Mouse (Mus musculus) forebrain, postnatal 0 days (tissue): ENCODE measurements around the gene 4930451I11Rik. TPM values are rescaled to one million over a fixed set of nuclear protein-coding genes. Genes with fewer than 3 reads are reported as not detected.
A peak's percentile ranks its signal among the peaks of the same experiment; 100 is the strongest.

Experiments
- ATAC-seq: fragments of 200-750 bp; cut with Nextera tagmentation; 2 replicates; pipeline ENCODE4 v1.8.0; 2017; ENCODE audit warnings: mild to moderate bottlenecking, moderate library complexity
- DNase-seq: peaks from one replicate; pipeline ENCODE4 v3.0.0-alpha.2; 2015
- H3K27ac ChIP-seq: fragments of 300-500 bp; sonication (generic); 2 replicates; pipeline ENCODE4 v1.5.1; 2014; ENCODE audit warnings: low read depth, mild to moderate bottlenecking, antibody characterized with exemption, low read length, moderate library complexity, mixed read lengths
- H3K27me3 ChIP-seq: fragments of 300-500 bp; sonication (generic); 2 replicates; pipeline ENCODE4 v1.6.1; 2014; ENCODE audit warnings: mild to moderate bottlenecking, low read length, mixed read lengths; ENCODE audit not compliant: insufficient read depth
- H3K36me3 ChIP-seq: fragments of 300-500 bp; sonication (generic); 2 replicates; pipeline ENCODE4 v1.6.1; 2014; ENCODE audit warnings: mild to moderate bottlenecking, moderate library complexity; ENCODE audit not compliant: insufficient read depth
- H3K4me1 ChIP-seq: fragments of 300-500 bp; sonication (generic); 2 replicates; pipeline ENCODE4 v1.6.1; 2014; ENCODE audit warnings: antibody characterized with exemption; ENCODE audit not compliant: insufficient read depth
- H3K4me2 ChIP-seq: fragments of 300-500 bp; sonication (generic); 2 replicates; pipeline ENCODE4 v1.6.1; 2014; ENCODE audit warnings: low read depth, mild to moderate bottlenecking, moderate library complexity
- H3K4me3 ChIP-seq: fragments of 300-500 bp; sonication (generic); 2 replicates; pipeline ENCODE4 v1.5.1; 2014; ENCODE audit warnings: low read depth, low read length, mixed read lengths
- H3K9ac ChIP-seq: fragments of 300-500 bp; sonication (generic); 2 replicates; pipeline ENCODE4 v1.6.1; 2014; ENCODE audit warnings: mild to moderate bottlenecking
- H3K9me3 ChIP-seq: fragments of 300-500 bp; sonication (generic); 2 replicates; pipeline ENCODE4 v1.6.1; 2016; ENCODE audit warnings: low read length
- CTCF ChIP-seq: sonication (generic); IDR thresholded peaks from 2 replicates; pipeline ENCODE4 v1.5.1; 2016; ENCODE audit warnings: antibody characterized with exemption, control low read depth, low read depth
- WGBS: fragments of 180-500 bp; shearing (Covaris S2); extraction: QIAGEN DNeasy Blood & Tissue Kit; methylation state at CpG from one replicate; pipeline ENCODE4 v1.1.7; 2014; 5-methylcytosine and 5-hydroxymethylcytosine counted together
- polyA plus RNA-seq: library from polyadenylated mRNA; unstranded; fragments of >200 nt; fragmentation: Nextera tagmentation; extraction: Ambion mirVana; gene quantifications from 2 replicates; pipeline ENCODE4 v1.2.1, GENCODE M21; 2015
- total RNA-seq: library from RNA; depleted of rRNA; stranded (reverse); fragments of >200 nt; gene quantifications from 2 replicates; pipeline ENCODE4 v1.2.3, GENCODE M21; 2014

4930451I11Rik gene
- total and polyA plus RNA-seq, 2 experiments from 2014 or later = not detected

DNA sequence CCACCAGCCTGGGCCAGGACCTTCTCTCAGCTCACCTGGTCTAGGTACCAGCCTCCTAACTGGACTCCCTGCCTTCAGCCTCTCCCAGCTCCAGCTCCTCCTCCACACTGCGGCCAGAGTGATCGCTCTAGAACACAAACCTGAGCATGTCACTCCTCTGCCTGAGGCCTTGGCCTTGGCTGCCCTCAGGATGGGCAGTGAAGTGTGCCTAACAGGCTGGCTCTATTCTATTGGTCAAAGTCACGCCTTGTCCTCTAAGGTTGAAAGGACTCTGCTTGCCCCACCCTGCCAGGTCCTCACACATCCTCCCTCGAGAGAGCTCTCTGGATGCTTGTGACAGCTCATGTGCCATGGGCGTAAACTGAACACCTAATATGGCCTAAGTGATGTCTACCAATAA lies 22.0 kb upstream of the 4930451I11Rik start:
- no peak overlapping the region for H3K9ac ChIP-seq
- 0 out of 2 replicates have a peak, but pooled peaks cover 3% of the 10 kb centered on the region for H3K4me1 ChIP-seq
- 84% methylated on average over 5 of the region's 5 CpGs for WGBS
- no peaks in the 10 kb centered on the region for H3K27me3 ChIP-seq
- no peak for TF ChIP-seq CTCF
- H3K36me3 ChIP-seq = peaks cover 53% of the 10 kb centered on the region
- H3K27ac ChIP-seq = no peak overlapping the region
- H3K4me3 ChIP-seq = no peak overlapping the region
- no peak overlapping the region for H3K4me2 ChIP-seq
- DNase-seq (no peak), ATAC-seq (no peak)
- H3K9me3 ChIP-seq = no peaks in the 10 kb centered on the region

DNA sequence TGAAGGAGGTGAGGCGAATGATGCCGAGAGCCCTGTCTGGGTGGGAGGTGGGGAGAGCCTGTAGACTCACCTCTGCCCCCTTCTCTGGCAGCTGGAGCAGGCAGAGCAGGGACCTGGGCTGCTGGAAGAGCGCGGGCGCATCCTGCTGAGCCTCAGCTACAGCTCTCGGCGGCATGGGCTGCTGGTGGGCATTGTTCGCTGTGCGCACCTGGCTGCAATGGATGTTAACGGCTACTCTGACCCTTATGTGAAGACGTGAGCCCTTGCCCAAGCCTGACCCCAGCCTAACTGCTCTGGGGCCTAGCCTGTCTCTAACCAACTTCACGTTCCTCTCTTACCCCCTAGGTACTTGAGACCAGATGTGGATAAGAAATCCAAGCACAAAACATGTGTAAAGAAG lies 19.8 kb upstream of the 4930451I11Rik start:
- H3K4me3 ChIP-seq = no peak overlapping the region
- ATAC-seq (no peak), DNase-seq (no peak)
- H3K4me2 ChIP-seq = no peak overlapping the region
- H3K9me3 ChIP-seq = no peaks in the 10 kb centered on the region
- no peak overlapping the region for H3K27ac ChIP-seq
- H3K36me3 ChIP-seq = peaks cover 34% of the 10 kb centered on the region
- H3K9ac ChIP-seq = no peak overlapping the region
- WGBS = 40% methylated on average over 12 of the region's 12 CpGs
- 0 out of 2 replicates have a peak, but pooled peaks cover 11% of the 10 kb centered on the region for H3K4me1 ChIP-seq
- no peak for TF ChIP-seq CTCF
- H3K27me3 ChIP-seq = no peaks in the 10 kb centered on the region

- DNase-seq (no peak), ATAC-seq (no peak)
- Histone ChIP-seq H3K9me3 (no peaks in the 10 kb centered on the region), H3K4me2 (no peak overlapping the region), H3K27ac (no peak overlapping the region), H3K9ac (no peak overlapping the region), H3K27me3 (no peaks in the 10 kb centered on the region), H3K4me3 (no peak overlapping the region), H3K36me3 (peaks cover 29% of the 10 kb centered on the region), H3K4me1 (0 out of 2 replicates have a peak, but pooled peaks cover 11% of the 10 kb centered on the region)
- TF ChIP-seq CTCF = no peak
- WGBS = 91% methylated on average over 6 of the region's 6 CpGs
These were observed 18.7 kb upstream of the 4930451I11Rik start for GRCm38 (mm10) chr7:126850161-126850560.

DNA sequence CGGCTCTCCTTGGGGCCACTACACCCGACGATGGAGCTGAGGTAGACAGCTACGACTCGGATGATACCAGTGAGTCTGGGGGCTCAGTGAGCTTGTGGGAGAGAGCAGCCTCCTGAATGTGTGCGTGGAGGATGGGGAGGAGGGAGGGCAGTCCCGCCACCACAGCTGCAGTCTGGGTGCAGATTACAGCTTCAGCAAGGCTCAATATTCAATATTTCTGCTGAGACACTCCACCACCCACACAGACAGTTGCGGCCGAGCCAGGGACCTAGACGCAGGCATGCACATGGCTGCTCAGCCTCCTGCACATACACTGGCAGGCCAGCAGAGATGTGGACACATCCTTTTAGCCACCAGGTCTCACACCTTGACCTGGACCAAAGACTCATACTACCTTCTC lies 17.4 kb upstream of the 4930451I11Rik start:
- ATAC-seq = peak; percentile 60
- 23% methylated on average over 10 of the region's 10 CpGs for WGBS
- Histone ChIP-seq H3K9me3 (no peaks in the 10 kb centered on the region), H3K4me3 (peak overlapping the region; percentile 65), H3K36me3 (peaks cover 22% of the 10 kb centered on the region), H3K9ac (peak overlapping the region; percentile 71), H3K27ac (peak overlapping the region; percentile 50), H3K4me2 (peak overlapping the region; percentile 99), H3K4me1 (0 out of 2 replicates have a peak, but pooled peaks cover 11% of the 10 kb centered on the region), H3K27me3 (no peaks in the 10 kb centered on the region)
- TF ChIP-seq CTCF = no peak
- peak; percentile 46 for DNase-seq

DNA sequence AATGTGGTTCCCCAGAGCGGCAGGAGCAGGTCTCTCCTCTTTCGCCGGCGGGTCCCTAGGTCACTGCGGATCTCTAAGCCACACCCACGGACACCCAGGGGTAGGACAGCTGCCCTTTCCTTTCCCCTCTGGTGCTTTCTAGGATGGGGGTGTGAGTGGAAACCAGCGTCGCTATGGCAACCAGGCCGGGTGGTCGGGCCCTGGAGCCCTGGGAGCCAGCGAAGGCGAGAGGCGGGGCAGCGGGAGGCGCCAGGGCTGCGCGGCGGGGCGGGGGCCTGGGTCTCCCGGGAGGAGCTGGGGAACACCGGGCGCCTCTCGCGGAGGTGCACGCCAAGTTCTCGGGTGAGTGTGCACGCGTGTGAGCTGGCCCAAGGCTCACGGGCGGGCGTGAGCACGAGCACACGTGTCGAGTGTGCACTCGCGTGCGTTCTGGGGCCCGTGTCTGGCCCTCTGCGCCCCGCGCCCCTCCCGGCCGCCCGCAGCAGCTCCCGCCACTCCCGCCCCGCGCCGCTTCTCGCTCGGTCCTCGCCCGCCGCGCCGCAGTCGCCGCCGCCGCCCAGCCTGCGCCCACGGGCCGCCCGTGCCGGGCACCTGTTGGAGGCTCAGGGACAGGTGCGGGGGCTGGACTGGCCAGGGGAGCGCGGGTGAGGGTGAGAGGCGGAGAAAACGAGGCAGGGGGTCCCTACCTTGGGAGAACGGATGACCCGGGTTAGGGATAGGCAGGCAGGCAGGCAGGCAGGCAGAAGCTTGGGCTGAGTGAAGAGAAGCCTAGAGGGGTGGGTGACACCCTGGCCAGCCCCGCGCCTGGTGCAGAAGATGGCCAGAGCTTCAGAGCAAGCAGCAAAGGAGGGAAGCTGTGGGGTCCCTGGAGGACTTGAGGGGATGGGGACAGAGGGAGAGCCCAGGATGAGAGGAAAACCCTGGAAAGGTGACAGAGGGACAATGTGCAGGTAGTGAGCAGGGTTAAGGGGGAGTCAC lies 16.3 kb upstream of the 4930451I11Rik start:
- H3K36me3 ChIP-seq = peaks cover 15% of the 10 kb centered on the region
- H3K27me3 ChIP-seq = no peaks in the 10 kb centered on the region
- DNase-seq (peak; percentile 75), ATAC-seq (peak; percentile 68)
- H3K27ac ChIP-seq = peak overlapping the region; percentile 50; the same call in 1 of the 2 replicates
- H3K4me3 ChIP-seq = peak overlapping the region; percentile 65
- peak overlapping the region; percentile 71 for H3K9ac ChIP-seq
- H3K4me2 ChIP-seq = peak overlapping the region; percentile 99
- 0 out of 2 replicates have a peak, but pooled peaks cover 11% of the 10 kb centered on the region for H3K4me1 ChIP-seq
- TF ChIP-seq CTCF = no peak
- H3K9me3 ChIP-seq = no peaks in the 10 kb centered on the region
- under 1% methylated on average over 74 of the region's 74 CpGs for WGBS

DNA sequence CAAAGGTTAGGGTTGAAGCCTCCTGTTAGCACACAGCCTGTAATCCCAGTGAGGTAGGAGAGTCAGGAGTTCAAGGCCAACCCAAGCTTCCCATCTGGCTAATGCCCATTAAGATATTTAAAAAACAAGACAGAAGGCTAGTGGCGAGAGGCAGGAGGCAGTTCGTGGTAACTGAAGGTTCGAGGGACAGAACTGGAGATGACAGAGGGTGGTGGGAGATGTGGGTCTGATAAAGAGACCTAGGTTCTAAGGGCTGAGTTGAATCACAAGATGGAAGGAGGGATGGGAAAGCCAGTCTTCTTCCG lies 15.6 kb upstream of the 4930451I11Rik start, which contains the start of gene Doc2a:
Gene Doc2a (plus strand): TSS at position 301 of the 305 bp plus-strand sequence.
- no peak for TF ChIP-seq CTCF
- WGBS = 27% methylated on average over 4 of the region's 4 CpGs
- H3K27ac ChIP-seq = peak within 1 kb of the TSS; percentile 50

DNA sequence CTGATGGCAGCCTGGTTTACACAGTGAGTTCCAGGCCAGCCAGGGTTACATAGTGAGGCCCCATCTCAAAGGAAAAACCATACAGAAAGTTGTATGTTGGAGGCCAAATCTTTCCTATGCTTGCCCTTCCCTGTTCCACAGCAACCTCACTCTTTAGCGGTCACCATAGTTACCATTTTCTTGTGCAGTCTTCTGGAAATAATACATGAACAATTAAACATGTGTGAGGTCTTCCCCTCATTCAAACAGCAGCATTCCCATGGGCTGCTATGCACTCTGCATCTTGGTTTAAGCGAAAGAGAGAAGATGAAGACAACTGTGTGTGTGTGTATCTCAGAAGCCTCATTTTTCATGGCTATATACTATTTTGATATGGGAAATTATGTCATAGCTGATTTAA lies 14.1 kb upstream of the 4930451I11Rik start:
- 27% methylated on average over 2 of the region's 2 CpGs for WGBS
- no peak overlapping the region for H3K9ac ChIP-seq
- no peaks in the 10 kb centered on the region for H3K36me3 ChIP-seq
- no peak for TF ChIP-seq CTCF
- no peak for DNase-seq
- no peak overlapping the region for H3K4me3 ChIP-seq
- ATAC-seq = no peak
- H3K4me1 ChIP-seq = 0 out of 2 replicates have a peak, but pooled peaks cover 11% of the 10 kb centered on the region
- no peaks in the 10 kb centered on the region for H3K27me3 ChIP-seq
- H3K27ac ChIP-seq = no peak overlapping the region
- no peaks in the 10 kb centered on the region for H3K9me3 ChIP-seq
- H3K4me2 ChIP-seq = no peak overlapping the region

More for the DNA sequence above, 15.6 kb upstream of the 4930451I11Rik start, which contains the start of gene Doc2a:
- H3K36me3 ChIP-seq = peaks cover 8% of the 10 kb centered on the region
- peak within 1 kb of the TSS; percentile 65 for H3K4me3 ChIP-seq
- H3K27me3 ChIP-seq = no peaks in the 10 kb centered on the region
- H3K9me3 ChIP-seq = no peaks in the 10 kb centered on the region
- peak within 1 kb of the TSS; percentile 71 for H3K9ac ChIP-seq
- DNase-seq (no peak), ATAC-seq (no peak)
- peak within 1 kb of the TSS; percentile 99 for H3K4me2 ChIP-seq
- 0 out of 2 replicates have a peak, but pooled peaks cover 11% of the 10 kb centered on the region for H3K4me1 ChIP-seq
